Mouse (Mus musculus) Patski (cell line): ENCODE data around the gene P3h2. TPM values are rescaled to one million over a fixed set of nuclear protein-coding genes. Genes with fewer than 3 reads are reported as not detected.

Experiments
- ATAC-seq: fragments of 100-300 bp; one replicate; pipeline ENCODE4 v1.8.0; 2021
- CTCF ChIA-PET: fragments of 350-600 bp; sonication (Branson Sonifier 250); formaldehyde crosslinking; loops from one replicate; lab custom pipeline; 2022; ENCODE audit warnings: inconsistent platforms; lab: Charles Lee
- POLR2A ChIA-PET: fragments of 350-600 bp; sonication (Branson Sonifier 250); formaldehyde crosslinking; loops from one replicate; lab custom pipeline; 2022; ENCODE audit warnings: antibody characterized with exemption, inconsistent platforms; lab: Charles Lee
- DNase-seq: peaks from one replicate; pipeline ENCODE4 v3.0.0-alpha.2; 2011; ENCODE audit warnings: low read depth, low spot score
- H3K27me3 ChIP-seq: fragments of 371-371 bp; one replicate; pipeline ENCODE4 v1.5.1; 2021
- CTCF ChIP-seq: fragments of 100-300 bp; IDR thresholded peaks from one replicate; pipeline ENCODE4 v1.5.1; 2021
- in situ Hi-C: fragments of 300-500 bp; cut with MboI; formaldehyde crosslinking; loops from 3 replicates; pipeline ENCODE4 v1.11.1; 2018; ENCODE audit warnings: low pct_unique_long_range_greater_than_20kb, mixed read lengths
- polyA plus RNA-seq: library from polyadenylated mRNA; unstranded; gene quantifications from one replicate; pipeline ENCODE4 v1.2.3, GENCODE M21; 2021

The P3h2 gene
- polyA plus RNA-seq, 1 experiment from 2014 or later, result 32.9 TPM

DNA sequence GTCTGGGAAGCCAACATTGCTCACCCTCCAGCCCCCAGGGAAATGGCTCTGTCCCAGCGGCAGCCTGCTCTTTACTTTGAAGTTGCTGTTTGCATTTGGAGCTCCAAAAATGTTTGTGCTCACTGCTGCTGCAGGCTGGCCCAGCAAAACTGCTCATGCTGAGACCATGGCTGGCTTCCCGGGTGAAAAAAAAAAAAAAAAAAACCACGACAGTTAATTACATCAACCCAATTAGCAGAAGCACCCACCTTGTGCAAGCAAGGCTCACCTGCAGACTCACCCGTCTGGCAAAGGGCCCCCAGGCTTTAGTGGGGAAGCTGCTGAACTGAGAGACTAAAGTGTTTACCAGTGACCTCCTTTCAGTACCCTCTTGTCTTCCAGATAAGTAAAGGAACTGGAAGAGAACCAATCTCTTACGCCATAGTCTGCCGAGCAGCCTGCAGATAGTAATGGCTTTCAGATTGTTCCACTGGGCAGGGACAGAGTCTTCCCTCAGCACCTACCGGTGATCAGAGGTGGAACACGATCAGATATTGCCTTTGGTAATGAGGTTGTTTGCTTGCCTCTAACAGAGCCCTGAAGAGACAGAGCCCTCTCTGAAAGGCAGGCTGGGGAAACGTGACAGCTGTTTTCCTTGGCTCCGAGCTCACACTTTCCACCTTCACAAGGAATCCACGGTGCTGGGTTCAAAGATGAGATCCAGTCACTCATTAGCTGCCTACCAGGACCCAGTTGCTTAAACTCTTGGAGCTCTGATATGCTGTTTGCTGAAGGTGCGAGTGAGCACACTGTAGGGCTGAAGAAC lies 160.2 kb downstream of the P3h2 start:
- H3K27me3 ChIP-seq, result no peaks in the 10 kb centered on the region
- CTCF ChIA-PET, result no interaction called here
- DNase-seq, result no peak
- ATAC-seq, result no peak
- POLR2A ChIA-PET, result interaction anchor here (0.6 to 0.8 kb wide), 3 partner anchors 43 to 325 kb away, joined by 3 to 4 read pairs (median 3); no protein-coding TSS in a partner anchor
- in situ Hi-C loops, result no loop called here
- TF ChIP-seq CTCF, result no peak

DNA sequence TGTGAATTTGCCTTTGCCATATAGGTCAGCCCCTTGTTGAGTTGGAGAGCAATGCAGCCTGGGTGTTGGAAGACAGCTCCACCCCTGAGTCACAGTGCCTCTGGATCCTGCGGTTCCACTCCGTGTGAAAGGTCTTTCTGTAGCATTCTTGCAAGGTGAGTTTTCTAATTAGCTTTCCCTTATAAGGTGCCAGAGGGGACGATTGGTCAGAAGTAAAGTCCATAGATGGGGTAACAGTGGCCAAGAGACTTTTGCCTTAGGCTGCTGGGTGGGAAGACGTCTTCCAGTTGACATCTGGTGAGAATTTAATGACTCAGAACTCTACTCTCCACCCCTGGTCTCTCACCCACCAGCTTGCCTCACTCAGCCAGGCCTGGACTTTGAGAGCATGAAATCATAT lies 163.3 kb downstream of the P3h2 start:
- TF ChIP-seq CTCF, result no peak
- no peaks in the 10 kb centered on the region for H3K27me3 ChIP-seq
- peak; percentile 67 for ATAC-seq
- POLR2A ChIA-PET, result no interaction called here
- in situ Hi-C loops, result no loop called here
- DNase-seq, result no peak
- CTCF ChIA-PET, result no interaction called here

DNA sequence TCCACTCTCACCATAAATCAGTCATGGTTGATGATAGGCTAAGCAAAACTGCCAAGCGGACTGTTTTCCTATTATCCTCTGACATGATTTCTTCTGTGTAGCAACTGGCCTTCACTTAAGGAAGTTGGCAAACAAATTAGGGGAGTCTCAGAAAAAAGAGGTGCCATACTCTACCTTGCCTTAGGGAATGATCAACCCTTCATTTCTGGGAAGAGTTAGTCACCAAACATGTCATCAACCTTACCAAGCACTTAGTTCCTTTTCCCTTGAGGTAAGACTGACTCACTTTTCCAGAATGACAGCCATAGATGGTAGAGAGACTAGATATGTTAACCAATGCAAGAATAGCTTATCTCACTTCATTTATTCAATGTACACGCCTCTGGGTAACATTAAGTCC lies 171.4 kb downstream of the P3h2 start:
- no peak for ATAC-seq
- in situ Hi-C loops, result no loop called here
- POLR2A ChIA-PET, result no interaction called here

DNA sequence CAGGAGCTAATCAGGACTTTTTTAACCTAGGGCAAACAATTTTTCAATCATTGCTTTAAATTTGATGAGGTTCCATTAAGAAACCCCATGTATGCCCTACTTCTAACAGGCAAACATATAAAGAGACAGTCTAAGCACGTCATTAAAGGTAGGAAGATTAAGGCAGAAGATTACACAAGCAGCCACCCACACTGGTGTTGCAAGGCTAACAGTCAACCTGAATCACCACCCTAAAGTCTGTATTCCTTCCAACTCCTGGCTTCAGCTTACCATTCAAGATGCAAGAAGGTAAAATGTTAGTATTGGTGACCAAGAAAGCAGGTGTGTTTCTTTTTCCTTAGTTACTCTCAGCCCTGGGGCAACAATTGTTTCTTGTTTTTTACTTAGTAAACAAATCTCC lies 193.4 kb downstream of the P3h2 start:
- in situ Hi-C loops, result no loop called here
- POLR2A ChIA-PET, result interaction anchor here (0.5 to 0.6 kb wide), 2 partner anchors 15 to 192 kb away, joined by 3 read pairs; no protein-coding TSS in a partner anchor
- no peak for DNase-seq

More for the DNA sequence above, 171.4 kb downstream of the P3h2 start:
- no peak for TF ChIP-seq CTCF
- H3K27me3 ChIP-seq, result peaks cover 7% of the 10 kb centered on the region
- DNase-seq, result no peak
- CTCF ChIA-PET, result no interaction called here

More for the DNA sequence above, 193.4 kb downstream of the P3h2 start:
- no peak for TF ChIP-seq CTCF
- no peaks in the 10 kb centered on the region for H3K27me3 ChIP-seq
- CTCF ChIA-PET, result no interaction called here
- no peak for ATAC-seq
